7 mouse cellular contexts compared by ENCODE assay signal in genomic region chr7:18990601-18991295, GRCm38 (mm10). TPM values are rescaled to one million over a fixed set of nuclear protein-coding genes. Genes with fewer than 3 reads are reported as not detected.
A peak's percentile ranks its signal among the peaks of the same experiment; 100 is the strongest.
DNase-seq lines count a peak whose midpoint lies in the region; ATAC-seq lines count a peak whose summit lies in the region.

Mypop (plus strand) TSS chr7:18991245.

- no peaks in the 10 kb centered on the region for H3K9me3 ChIP-seq in embryonic facial prominence, embryonic 11.5 days (replicated peaks; ENCODE audit: control insufficient read depth, low read length)
- no peaks in the 10 kb centered on the region for H3K9me3 ChIP-seq in limb, embryonic 10.5 days (replicated peaks)
- H3K9me3 ChIP-seq in midbrain, embryonic 13.5 days = no peaks in the 10 kb centered on the region

- H3K27ac ChIP-seq in embryonic facial prominence, embryonic 11.5 days (replicated peaks; ENCODE audit: low read depth, low read length) = peak within 1 kb of the TSS; percentile 68
- H3K27ac ChIP-seq in limb, embryonic 10.5 days = peak within 1 kb of the TSS; percentile 74
- H3K27ac ChIP-seq in midbrain, embryonic 13.5 days = peak within 1 kb of the TSS; percentile 92

- peaks cover 6% of the 10 kb centered on the region; the same call in 1 of the 2 replicates for H3K4me1 ChIP-seq in embryonic facial prominence, embryonic 11.5 days (ENCODE audit: control insufficient read depth, insufficient read depth, low read length)
- H3K4me1 ChIP-seq in limb, embryonic 10.5 days = peaks cover 20% of the 10 kb centered on the region
- H3K4me1 ChIP-seq in midbrain, embryonic 13.5 days (replicated peaks) = peaks cover 48% of the 10 kb centered on the region

- peak within 1 kb of the TSS; percentile 48 for H3K4me3 ChIP-seq in embryonic facial prominence, embryonic 11.5 days (ENCODE audit: low read depth, low read length)
- H3K4me3 ChIP-seq in limb, embryonic 10.5 days = peak within 1 kb of the TSS; percentile 51
- peak within 1 kb of the TSS; percentile 61 for H3K4me3 ChIP-seq in midbrain, embryonic 13.5 days (replicated peaks)

- peak; percentile 100 for DNase-seq in adrenal gland, postnatal 14 days
- DNase-seq in embryonic facial prominence, embryonic 11.5 days (ENCODE audit: low spot score) = peak; percentile 100
- peak; percentile 100 for DNase-seq in kidney, adult 11 months
- peak; percentile 100 for DNase-seq in limb, embryonic 10.5 days (ENCODE audit: low spot score)
- DNase-seq in spleen, adult 12 weeks (ENCODE audit: low spot score) = peak; percentile 92

- no peaks in the 10 kb centered on the region; the same call in 1 of the 2 replicates for H3K36me3 ChIP-seq in embryonic facial prominence, embryonic 11.5 days (replicated peaks; ENCODE audit: control insufficient read depth, insufficient read depth, low read depth, low read length)
- H3K36me3 ChIP-seq in limb, embryonic 10.5 days = peaks cover 3% of the 10 kb centered on the region; the same call in 1 of the 2 replicates
- H3K36me3 ChIP-seq in midbrain, embryonic 13.5 days = no peaks in the 10 kb centered on the region; the same call in 1 of the 2 replicates

- H3K27me3 ChIP-seq in embryonic facial prominence, embryonic 11.5 days (ENCODE audit: control insufficient read depth, insufficient read depth, low read length) = peaks cover 11% of the 10 kb centered on the region
- H3K27me3 ChIP-seq in limb, embryonic 10.5 days (ENCODE audit: low read depth, poor library complexity, severe bottlenecking) = peaks cover 51% of the 10 kb centered on the region
- peaks cover 21% of the 10 kb centered on the region for H3K27me3 ChIP-seq in midbrain, embryonic 13.5 days

- H3K9ac ChIP-seq in embryonic facial prominence, embryonic 11.5 days (replicated peaks; ENCODE audit: low read length) = peak within 1 kb of the TSS; percentile 65
- peak within 1 kb of the TSS; percentile 79 for H3K9ac ChIP-seq in midbrain, embryonic 13.5 days (replicated peaks)

- peak within 1 kb of the TSS; percentile 87 for H3K4me2 ChIP-seq in embryonic facial prominence, embryonic 11.5 days (ENCODE audit: low read depth, low read length)
- peak within 1 kb of the TSS; percentile 82 for H3K4me2 ChIP-seq in midbrain, embryonic 13.5 days (replicated peaks)

- peak; percentile 94 for ATAC-seq in embryonic facial prominence, embryonic 11.5 days (replicated peaks; ENCODE audit: insufficient number of reproducible peaks, low FRiP score, low TSS enrichment, low read depth)
- ATAC-seq in granulocyte monocyte progenitor cell, adult 5-6 weeks (replicated peaks; ENCODE audit: poor library complexity, severe bottlenecking) = peak; percentile 86
- peak; percentile 94 for ATAC-seq in midbrain, embryonic 13.5 days

- 0% methylated on average over 37 of the region's 37 CpGs for WGBS in embryonic facial prominence, embryonic 11.5 days
- 0% methylated on average over 37 of the region's 37 CpGs for WGBS in limb, embryonic 10.5 days
- under 1% methylated on average over 36 of the region's 37 CpGs for WGBS in midbrain, embryonic 13.5 days

RNA-seq across cellular contexts. Expression of gene Mypop, which starts in this region (rescaled TPM):
- 7.1 and 8.2 TPM in 2 replicates for total RNA-seq in adrenal gland, postnatal 14 days (2021)
- polyA plus RNA-seq in embryonic facial prominence, embryonic 11.5 days (2014; fragmentation: Nextera tagmentation; extraction: Ambion mirVana) = 4.3 and 5.3 TPM in 2 replicates
- not detected in 2 replicates for total RNA-seq in granulocyte monocyte progenitor cell, adult 5-6 weeks (2014; fragmentation: Nextera tagmentation)
- 0.82 TPM in 1 of 2 replicates, not detected in the other for total RNA-seq in granulocyte monocyte progenitor cell, adult 5-6 weeks (2017)
- polyA plus RNA-seq in limb, embryonic 10.5 days (2016; fragmentation: Nextera tagmentation; extraction: Ambion mirVana) = 3.4 and 4.0 TPM in 2 replicates
- polyA plus RNA-seq in midbrain, embryonic 13.5 days (2015; fragmentation: Nextera tagmentation; extraction: Ambion mirVana) = 3.8 and 4.2 TPM in 2 replicates

Comparison
In these comparisons a context has a peak if more than half of its experiments do, and no peak if none do; other contexts are left out.
1. Peak in every context shown above with its lines: DNase-seq, ATAC-seq, H3K4me3 ChIP-seq and H3K27ac ChIP-seq.
2. Peak in ATAC-seq in granulocyte monocyte progenitor cell, adult 5-6 weeks; RNA of the gene not detected or under 1 TPM.